Mouse (Mus musculus) heart, embryonic 11.5 days (tissue): ENCODE results near the gene Frmd8. TPM values are rescaled to one million over a fixed set of nuclear protein-coding genes. Genes with fewer than 3 reads are reported as not detected.

Experiments used
- ATAC-seq: fragments of 200-750 bp; cut with Nextera tagmentation; replicated peaks from 2 replicates; pipeline ENCODE4 v1.8.0; 2017; ENCODE audit warnings: moderate library complexity; ENCODE audit not compliant: insufficient number of reproducible peaks, low FRiP score, low TSS enrichment
- H3K27ac ChIP-seq: fragments of 300-500 bp; sonication (generic); 2 replicates; pipeline ENCODE4 v1.5.1; 2014; ENCODE audit warnings: mild to moderate bottlenecking, low read depth, low read length
- H3K27me3 ChIP-seq: fragments of 300-500 bp; sonication (generic); 2 replicates; pipeline ENCODE4 v1.6.1; 2014; ENCODE audit warnings: mild to moderate bottlenecking, low read length, mixed read lengths; ENCODE audit not compliant: control insufficient read depth, insufficient read depth
- H3K36me3 ChIP-seq: fragments of 300-500 bp; sonication (generic); 2 replicates; pipeline ENCODE4 v1.6.1; 2014; ENCODE audit warnings: mild to moderate bottlenecking, low read length, moderate library complexity, mixed read lengths; ENCODE audit not compliant: control insufficient read depth, insufficient read depth
- H3K4me1 ChIP-seq: fragments of 300-500 bp; sonication (generic); 2 replicates; pipeline ENCODE4 v1.6.1; 2014; ENCODE audit warnings: low read length; ENCODE audit not compliant: control insufficient read depth, insufficient read depth
- H3K4me2 ChIP-seq: fragments of 300-500 bp; sonication (generic); 2 replicates; pipeline ENCODE4 v1.6.1; 2014; ENCODE audit warnings: mild to moderate bottlenecking, moderate library complexity
- H3K4me3 ChIP-seq: fragments of 300-500 bp; sonication (generic); 2 replicates; pipeline ENCODE4 v1.5.1; 2014; ENCODE audit warnings: low read depth, low read length
- H3K9ac ChIP-seq: fragments of 300-500 bp; sonication (generic); 2 replicates; pipeline ENCODE4 v1.6.1; 2014; ENCODE audit warnings: mild to moderate bottlenecking, low read depth, low read length, moderate library complexity
- H3K9me3 ChIP-seq: fragments of 300-500 bp; sonication (generic); replicated peaks from 2 replicates; pipeline ENCODE4 v1.6.1; 2016; ENCODE audit warnings: low read length; ENCODE audit not compliant: control insufficient read depth
- WGBS: fragments of 180-500 bp; shearing (Covaris S2); extraction: QIAGEN DNeasy Blood & Tissue Kit; methylation state at CpG from one replicate; pipeline ENCODE4 v1.1.7; 2014; ENCODE audit not compliant: insufficient replicate concordance; 5-methylcytosine and 5-hydroxymethylcytosine counted together
- polyA plus RNA-seq: library from polyadenylated mRNA; unstranded; fragments of >200 nt; fragmentation: Nextera tagmentation; extraction: Ambion mirVana; gene quantifications from 2 replicates; pipeline ENCODE4 v1.2.1, GENCODE M21; 2014

The Frmd8 gene
- polyA plus RNA-seq = 15.4 and 19.3 TPM in 2 replicates

GRCm38 (mm10) chr19:5874969-5875480 is at the start of gene Frmd8:
Gene Frmd8, minus strand, starts transcription at chr19:5875274.
- Histone ChIP-seq H3K9me3 (no peaks in the 10 kb centered on the region), H3K36me3 (peaks cover 1% of the 10 kb centered on the region; the same call in 1 of the 2 replicates), H3K27ac (peak within 1 kb of the TSS; percentile 42), H3K4me1 (peaks cover 38% of the 10 kb centered on the region), H3K4me2 (peak within 1 kb of the TSS; percentile 81), H3K4me3 (peak within 1 kb of the TSS; percentile 76), H3K27me3 (no peaks in the 10 kb centered on the region), H3K9ac (peak within 1 kb of the TSS; percentile 89)
- ATAC-seq = peak; percentile 59
- WGBS = under 1% methylated on average over 37 of the region's 37 CpGs

- H3K9ac ChIP-seq = peak within 1 kb of the TSS; percentile 70
- peak within 1 kb of the TSS; percentile 83 for H3K27ac ChIP-seq
- H3K36me3 ChIP-seq = no peaks in the 10 kb centered on the region
- H3K4me2 ChIP-seq = peak within 1 kb of the TSS; percentile 93
- peaks cover 26% of the 10 kb centered on the region for H3K4me1 ChIP-seq
- H3K27me3 ChIP-seq = no peaks in the 10 kb centered on the region
- under 1% methylated on average over 18 of the region's 18 CpGs for WGBS
- ATAC-seq = peak; percentile 87
- peak within 1 kb of the TSS; percentile 71 for H3K4me3 ChIP-seq
- H3K9me3 ChIP-seq = no peaks in the 10 kb centered on the region
Observed at GRCm38 (mm10) chr19:5924713-5925093, 49.6 kb upstream of the Frmd8 start, which contains the start of gene Cdc42ep2. Gene Cdc42ep2, minus strand, starts transcription at chr19:5924816.

GRCm38 (mm10) chr19:5923990-5924712 is 49.1 kb upstream of the Frmd8 start:
- peak overlapping the region; percentile 83 for H3K27ac ChIP-seq
- peak overlapping the region; percentile 70 for H3K9ac ChIP-seq
- under 1% methylated on average over 38 of the region's 38 CpGs for WGBS
- H3K4me2 ChIP-seq = peak overlapping the region; percentile 93
- peak overlapping the region; percentile 71 for H3K4me3 ChIP-seq
- H3K27me3 ChIP-seq = no peaks in the 10 kb centered on the region
- no peaks in the 10 kb centered on the region for H3K9me3 ChIP-seq
- H3K36me3 ChIP-seq = no peaks in the 10 kb centered on the region
- H3K4me1 ChIP-seq = peaks cover 21% of the 10 kb centered on the region
- ATAC-seq = peak; percentile 67

- Histone ChIP-seq H3K27ac (no peak overlapping the region), H3K4me1 (peaks cover 18% of the 10 kb centered on the region), H3K4me3 (0 out of 2 replicates have a peak overlapping the region, but pooled peaks have one; percentile 5), H3K9ac (peak overlapping the region; percentile 43; the same call in 1 of the 2 replicates), H3K36me3 (peaks cover 3% of the 10 kb centered on the region), H3K4me2 (peak overlapping the region; percentile 12), H3K27me3 (no peaks in the 10 kb centered on the region), H3K9me3 (no peaks in the 10 kb centered on the region)
- WGBS = 89% methylated on average over 3 of the region's 3 CpGs
- ATAC-seq = no peak
Observed at GRCm38 (mm10) chr19:5922963-5923362, 47.9 kb upstream of the Frmd8 start.

- peak overlapping the region; percentile 30; the same call in 1 of the 2 replicates for H3K27ac ChIP-seq
- WGBS = 38% methylated on average over 15 of the region's 15 CpGs
Observed at GRCm38 (mm10) chr19:5922119-5922942, 47.3 kb upstream of the Frmd8 start.

GRCm38 (mm10) chr19:5921715-5922114 is 46.6 kb upstream of the Frmd8 start:
- Histone ChIP-seq H3K9ac (peak overlapping the region; percentile 1; the same call in 1 of the 2 replicates), H3K9me3 (no peaks in the 10 kb centered on the region)
- ATAC-seq = no peak

More at GRCm38 (mm10) chr19:5922119-5922942, 47.3 kb upstream of the Frmd8 start:
- Histone ChIP-seq H3K9ac (peak overlapping the region; percentile 43), H3K4me1 (peaks cover 18% of the 10 kb centered on the region), H3K4me2 (peak overlapping the region; percentile 45), H3K27me3 (no peaks in the 10 kb centered on the region), H3K4me3 (peak overlapping the region; percentile 17), H3K36me3 (peaks cover 9% of the 10 kb centered on the region), H3K9me3 (no peaks in the 10 kb centered on the region)
- no peak for ATAC-seq

GRCm38 (mm10) chr19:5913007-5913719 is 38.1 kb upstream of the Frmd8 start, which contains the start of gene Dpf2:
Gene Dpf2, minus strand, starts transcription at chr19:5913010.
- peak within 1 kb of the TSS; percentile 99 for H3K9ac ChIP-seq
- H3K27ac ChIP-seq = peak within 1 kb of the TSS; percentile 89
- 20% methylated on average over 13 of the region's 13 CpGs for WGBS
- H3K36me3 ChIP-seq = peaks cover 11% of the 10 kb centered on the region
- H3K27me3 ChIP-seq = no peaks in the 10 kb centered on the region
- H3K4me2 ChIP-seq = peak within 1 kb of the TSS; percentile 64
- peak within 1 kb of the TSS; percentile 99 for H3K4me3 ChIP-seq
- ATAC-seq = no peak
- H3K9me3 ChIP-seq = no peaks in the 10 kb centered on the region
- H3K4me1 ChIP-seq = peaks cover 18% of the 10 kb centered on the region

More at GRCm38 (mm10) chr19:5921715-5922114, 46.6 kb upstream of the Frmd8 start:
- WGBS = 14% methylated on average over 9 of the region's 9 CpGs
- no peaks in the 10 kb centered on the region for H3K27me3 ChIP-seq
- H3K36me3 ChIP-seq = peaks cover 11% of the 10 kb centered on the region
- H3K4me2 ChIP-seq = peak overlapping the region; percentile 45
- no peak overlapping the region for H3K27ac ChIP-seq
- H3K4me3 ChIP-seq = peak overlapping the region; percentile 17
- peaks cover 18% of the 10 kb centered on the region for H3K4me1 ChIP-seq
